Mouse (Mus musculus): ENCODE data around the gene Sh3bp2. TPM values are rescaled to one million over a fixed set of nuclear protein-coding genes. Genes with fewer than 3 reads are reported as not detected.
"Not testable (repeated sequence)": the region's sequence is repeated elsewhere in the genome, so short reads cannot be mapped to it uniquely, and the experiment has no call there.

The Sh3bp2 gene
- polyA plus RNA-seq, 1 experiment = 8.6 TPM

GRCm38 (mm10) chr5:34590702-34591101 is 65.1 kb downstream of the Sh3bp2 start:
- WGBS = 80% methylated on average over 4 of the region's 4 CpGs
- H3K36me3 ChIP-seq (ENCODE audit: control insufficient read depth, insufficient read depth, low read length) = no peaks in the 10 kb centered on the region
- H3K4me1 ChIP-seq (ENCODE audit: control insufficient read depth, insufficient read depth, low read length) = peaks cover 15% of the 10 kb centered on the region
- no peak overlapping the region for H3K27ac ChIP-seq (ENCODE audit: insufficient read depth, low read depth, low read length)
- no peaks in the 10 kb centered on the region for H3K27me3 ChIP-seq (replicated peaks; ENCODE audit: control insufficient read depth, insufficient read depth, low read length)
- no peak for DNase-seq
- TF ChIP-seq CTCF (conservative IDR thresholded peaks at IDR 0.05; ENCODE audit: insufficient read depth, insufficient read length, low read depth, low read length) = no peak
- no peak for TF ChIP-seq POLR2A (IDR thresholded peaks at IDR 0.05; ENCODE audit: low read depth, low read length)
- no peak overlapping the region for H3K4me3 ChIP-seq (ENCODE audit: insufficient read depth, low read depth, low read length)

- 34% methylated on average over 5 of the region's 5 CpGs for WGBS
- peaks cover 15% of the 10 kb centered on the region for H3K4me1 ChIP-seq (ENCODE audit: control insufficient read depth, insufficient read depth, low read length)
- no peaks in the 10 kb centered on the region for H3K27me3 ChIP-seq (replicated peaks; ENCODE audit: control insufficient read depth, insufficient read depth, low read length)
- TF ChIP-seq POLR2A (IDR thresholded peaks at IDR 0.05; ENCODE audit: low read depth, low read length) = no peak
- no peaks in the 10 kb centered on the region for H3K36me3 ChIP-seq (ENCODE audit: control insufficient read depth, insufficient read depth, low read length)
- peak; percentile 40 for DNase-seq
- H3K4me3 ChIP-seq (ENCODE audit: insufficient read depth, low read depth, low read length) = no peak overlapping the region
- peak overlapping the region; percentile 60 for H3K27ac ChIP-seq (ENCODE audit: insufficient read depth, low read depth, low read length)
Observed at GRCm38 (mm10) chr5:34591388-34592004, 65.9 kb downstream of the Sh3bp2 start.

GRCm38 (mm10) chr5:34592224-34592623 is 66.6 kb downstream of the Sh3bp2 start:
- DNase-seq; H3K36me3 ChIP-seq (ENCODE audit: control insufficient read depth, insufficient read depth, low read length); H3K4me3 ChIP-seq (ENCODE audit: insufficient read depth, low read depth, low read length); H3K27me3 ChIP-seq (replicated peaks; ENCODE audit: control insufficient read depth, insufficient read depth, low read length); H3K27ac ChIP-seq (ENCODE audit: insufficient read depth, low read depth, low read length): not testable (repeated sequence)
- peaks cover 15% of the 10 kb centered on the region for H3K4me1 ChIP-seq (ENCODE audit: control insufficient read depth, insufficient read depth, low read length)
- WGBS = 88% methylated on average over 5 of the region's 5 CpGs

GRCm38 (mm10) chr5:34592666-34593065 is 67.0 kb downstream of the Sh3bp2 start:
- 97% methylated on average over 6 of the region's 6 CpGs for WGBS
- no peaks in the 10 kb centered on the region for H3K36me3 ChIP-seq (ENCODE audit: control insufficient read depth, insufficient read depth, low read length)
- no peak for TF ChIP-seq POLR2A (IDR thresholded peaks at IDR 0.05; ENCODE audit: low read depth, low read length)
- no peak for TF ChIP-seq CTCF (conservative IDR thresholded peaks at IDR 0.05; ENCODE audit: insufficient read depth, insufficient read length, low read depth, low read length)
- H3K4me1 ChIP-seq (ENCODE audit: control insufficient read depth, insufficient read depth, low read length) = peaks cover 15% of the 10 kb centered on the region
- DNase-seq = no peak
- H3K27ac ChIP-seq (ENCODE audit: insufficient read depth, low read depth, low read length) = no peak overlapping the region
- no peak overlapping the region for H3K4me3 ChIP-seq (ENCODE audit: insufficient read depth, low read depth, low read length)
- H3K27me3 ChIP-seq (replicated peaks; ENCODE audit: control insufficient read depth, insufficient read depth, low read length) = no peaks in the 10 kb centered on the region

GRCm38 (mm10) chr5:34593202-34593727 is 67.6 kb downstream of the Sh3bp2 start:
- no peak overlapping the region for H3K27ac ChIP-seq (ENCODE audit: insufficient read depth, low read depth, low read length)
- no peaks in the 10 kb centered on the region for H3K27me3 ChIP-seq (replicated peaks; ENCODE audit: control insufficient read depth, insufficient read depth, low read length)
- TF ChIP-seq CTCF (conservative IDR thresholded peaks at IDR 0.05; ENCODE audit: insufficient read depth, insufficient read length, low read depth, low read length) (no peak), POLR2A (IDR thresholded peaks at IDR 0.05; ENCODE audit: low read depth, low read length) (no peak)
- DNase-seq = no peak
- peaks cover 19% of the 10 kb centered on the region for H3K4me1 ChIP-seq (ENCODE audit: control insufficient read depth, insufficient read depth, low read length)
- H3K36me3 ChIP-seq (ENCODE audit: control insufficient read depth, insufficient read depth, low read length) = no peaks in the 10 kb centered on the region
- 97% methylated on average over 9 of the region's 9 CpGs for WGBS
- no peak overlapping the region for H3K4me3 ChIP-seq (ENCODE audit: insufficient read depth, low read depth, low read length)

GRCm38 (mm10) chr5:34604576-34604975 is 78.9 kb downstream of the Sh3bp2 start:
- Histone ChIP-seq H3K4me1 (ENCODE audit: control insufficient read depth, insufficient read depth, low read length) (no peaks in the 10 kb centered on the region), H3K27me3 (replicated peaks; ENCODE audit: control insufficient read depth, insufficient read depth, low read length) (no peaks in the 10 kb centered on the region), H3K27ac (ENCODE audit: insufficient read depth, low read depth, low read length) (no peak overlapping the region), H3K36me3 (ENCODE audit: control insufficient read depth, insufficient read depth, low read length) (peaks cover 1% of the 10 kb centered on the region), H3K4me3 (ENCODE audit: insufficient read depth, low read depth, low read length) (no peak overlapping the region)
- TF ChIP-seq POLR2A (IDR thresholded peaks at IDR 0.05; ENCODE audit: low read depth, low read length) (no peak), CTCF (conservative IDR thresholded peaks at IDR 0.05; ENCODE audit: insufficient read depth, insufficient read length, low read depth, low read length) (no peak)
- DNase-seq = no peak
- 92% methylated on average over 5 of the region's 5 CpGs for WGBS

GRCm38 (mm10) chr5:34607100-34607880 is 81.7 kb downstream of the Sh3bp2 start:
- H3K27me3 ChIP-seq (replicated peaks; ENCODE audit: control insufficient read depth, insufficient read depth, low read length) = no peaks in the 10 kb centered on the region
- H3K27ac ChIP-seq (ENCODE audit: insufficient read depth, low read depth, low read length) = no peak overlapping the region
- WGBS = 71% methylated on average over 8 of the region's 8 CpGs
- DNase-seq = no peak
- H3K36me3 ChIP-seq (ENCODE audit: control insufficient read depth, insufficient read depth, low read length) = peaks cover 1% of the 10 kb centered on the region
- H3K4me3 ChIP-seq (ENCODE audit: insufficient read depth, low read depth, low read length) = no peak overlapping the region
- no peak for TF ChIP-seq POLR2A (IDR thresholded peaks at IDR 0.05; ENCODE audit: low read depth, low read length)
- H3K4me1 ChIP-seq (ENCODE audit: control insufficient read depth, insufficient read depth, low read length) = no peaks in the 10 kb centered on the region
